Mouse (Mus musculus) cerebellum, adult 9-10 months (tissue): Measurements from ENCODE around the gene Tctex1d2.

Experiments used
- DNase-seq: peaks from one replicate; pipeline ENCODE4 v3.0.0; 2022

Gene Tctex1d2

GRCm38 (mm10) chr16:32419517-32420483 is at the start of gene Tctex1d2:
Tctex1d2 (plus strand) TSS chr16:32419702.
- DNase-seq = peak; percentile 94

GRCm38 (mm10) chr16:32371351-32371750 is 48.2 kb upstream of the Tctex1d2 start:
- DNase-seq = peak; percentile 27

- no peak for DNase-seq
These were observed 39.9 kb upstream of the Tctex1d2 start for GRCm38 (mm10) chr16:32379575-32379974.

- DNase-seq = no peak
These were observed 36.6 kb upstream of the Tctex1d2 start for GRCm38 (mm10) chr16:32382901-32383300.

GRCm38 (mm10) chr16:32384885-32385284 is 34.6 kb upstream of the Tctex1d2 start:
- DNase-seq = no peak

- no peak for DNase-seq
These were observed 32.7 kb upstream of the Tctex1d2 start for GRCm38 (mm10) chr16:32386826-32387225.

GRCm38 (mm10) chr16:32389049-32389448 is 30.5 kb upstream of the Tctex1d2 start:
- DNase-seq = no peak

DNA sequence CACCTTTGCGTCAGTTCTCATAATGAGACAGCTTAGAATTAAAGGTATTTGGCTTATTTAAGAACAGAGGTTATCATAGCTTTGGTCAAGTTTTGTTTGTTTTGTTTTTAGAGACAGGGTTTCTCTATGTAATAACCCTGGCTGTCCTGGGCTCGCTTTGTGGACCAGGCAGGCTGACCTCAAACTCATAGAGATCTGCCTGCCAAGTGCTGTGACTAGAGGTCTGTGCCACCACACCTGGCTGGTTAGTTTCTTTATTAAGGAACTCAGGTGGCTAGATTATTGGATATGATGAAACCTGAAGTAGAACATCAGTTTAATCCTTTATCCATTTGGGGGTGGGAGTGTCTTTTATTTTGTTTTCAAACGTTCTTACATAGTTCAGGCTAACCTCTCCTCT is 29.7 kb upstream of the Tctex1d2 start:
- DNase-seq = no peak

- DNase-seq = no peak
These were observed 28.6 kb upstream of the Tctex1d2 start for GRCm38 (mm10) chr16:32390882-32391281.

GRCm38 (mm10) chr16:32395679-32396540 is 23.6 kb upstream of the Tctex1d2 start:
- no peak for DNase-seq

- no peak for DNase-seq
These were observed 23.0 kb upstream of the Tctex1d2 start for GRCm38 (mm10) chr16:32396541-32396835.

DNA sequence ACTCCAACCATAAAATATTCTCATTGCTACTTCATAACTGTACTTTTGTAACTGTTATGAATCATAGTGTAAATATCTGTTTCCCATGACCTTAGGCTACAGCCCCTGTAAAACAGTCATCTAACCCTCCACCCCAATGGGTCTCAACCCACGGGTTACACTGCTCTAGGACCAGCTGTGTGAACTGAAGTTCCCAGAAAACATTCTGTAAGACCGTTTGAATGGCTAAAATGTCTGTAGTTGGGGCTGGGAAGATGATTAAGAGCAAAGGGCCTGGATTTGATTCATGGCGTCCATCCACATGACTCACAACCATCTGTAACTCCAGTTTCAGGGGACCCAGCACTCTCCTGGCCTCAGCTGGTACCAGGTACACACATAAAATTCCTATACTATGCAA is 21.3 kb upstream of the Tctex1d2 start:
- DNase-seq = no peak

- DNase-seq = no peak
These were observed 19.2 kb upstream of the Tctex1d2 start, which contains the start of gene Tm4sf19 for GRCm38 (mm10) chr16:32400267-32400666. Tm4sf19 (plus strand) TSS chr16:32400506.

DNA sequence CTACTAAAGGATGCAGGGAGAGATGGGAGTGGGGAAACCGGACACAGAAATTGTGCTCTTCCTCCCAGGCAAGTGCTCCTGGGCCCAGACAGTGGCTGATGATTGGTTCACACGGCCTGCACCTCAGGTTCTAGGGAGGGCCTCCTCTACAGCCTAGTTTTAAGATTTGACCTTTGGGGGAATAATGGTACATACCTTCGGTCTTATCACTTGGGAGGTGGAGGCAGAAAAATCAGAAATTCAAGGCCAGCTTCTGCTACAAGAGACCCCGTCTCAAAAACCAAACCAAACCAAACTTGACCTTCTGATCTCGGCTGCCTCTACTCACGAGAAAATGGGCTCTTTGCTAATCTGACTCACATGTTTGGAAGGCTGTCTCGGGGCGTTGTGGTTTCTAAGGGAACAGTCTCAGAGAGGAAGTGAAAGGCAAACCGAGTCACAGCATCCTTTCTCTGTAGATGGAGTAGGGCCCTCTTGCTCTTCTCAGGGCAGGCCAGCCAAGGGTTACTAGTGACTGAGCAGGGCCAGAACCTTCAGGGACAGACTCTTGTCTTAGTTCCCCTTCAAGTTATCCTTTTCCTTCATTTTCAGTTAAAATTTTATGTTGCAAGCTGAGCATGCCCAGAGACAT is 18.1 kb upstream of the Tctex1d2 start:
- DNase-seq = no peak

- DNase-seq = no peak
These were observed 16.7 kb upstream of the Tctex1d2 start for GRCm38 (mm10) chr16:32402818-32403217.

GRCm38 (mm10) chr16:32405716-32406115 is 13.8 kb upstream of the Tctex1d2 start:
- DNase-seq = no peak

- no peak for DNase-seq
These were observed 12.8 kb upstream of the Tctex1d2 start for GRCm38 (mm10) chr16:32406671-32407070.

DNA sequence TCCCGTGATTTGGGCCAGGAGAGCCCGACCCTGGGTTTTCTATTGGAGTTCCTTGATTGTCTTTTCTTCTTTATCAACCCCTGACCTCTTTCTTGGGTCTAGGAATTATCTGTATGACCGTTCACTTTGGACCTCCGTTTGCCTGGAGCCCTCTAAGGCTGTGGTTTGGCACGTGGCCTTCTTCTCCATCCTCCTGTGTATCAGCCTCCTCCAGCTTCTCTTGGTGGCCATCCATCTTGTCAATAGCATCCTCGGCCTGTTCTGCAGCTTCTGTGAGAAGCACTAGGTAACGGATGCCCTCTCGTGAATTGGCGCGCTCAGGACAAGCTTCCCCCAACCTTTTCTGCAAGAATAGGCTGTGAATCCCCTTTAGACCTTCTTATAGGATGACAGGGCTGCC is 11.8 kb upstream of the Tctex1d2 start:
- no peak for DNase-seq

DNA sequence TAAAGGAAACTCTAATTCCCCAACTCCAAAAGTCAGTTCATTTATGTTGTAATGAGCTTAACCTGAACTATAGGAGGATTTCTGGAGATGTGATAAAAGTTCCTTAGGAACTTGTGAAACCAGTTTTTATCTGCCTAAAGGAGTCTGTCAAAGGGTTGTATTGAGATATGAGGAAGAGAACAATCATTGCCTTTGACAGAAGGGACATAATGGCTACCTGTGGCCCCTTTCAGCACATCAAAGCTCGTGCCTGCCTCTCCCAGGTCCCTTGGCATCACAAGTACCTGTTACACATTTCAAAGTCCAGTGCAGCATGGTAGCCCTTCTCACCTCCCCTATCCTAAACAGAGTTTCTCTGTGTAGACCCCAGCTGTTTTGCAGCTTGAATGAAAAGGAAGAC is 2.0 kb upstream of the Tctex1d2 start:
- DNase-seq = no peak

GRCm38 (mm10) chr16:32427506-32427905 is 8.0 kb downstream of the Tctex1d2 start:
- DNase-seq = no peak

- peak; percentile 91 for DNase-seq
These were observed 11.1 kb downstream of the Tctex1d2 start, which contains the start of gene Pcyt1a for GRCm38 (mm10) chr16:32430474-32431046. Pcyt1a (plus strand) TSS chr16:32430921.

- no peak for DNase-seq
These were observed 11.6 kb downstream of the Tctex1d2 start for GRCm38 (mm10) chr16:32431047-32431591.
